Mouse (Mus musculus): ENCODE results near the gene Kcnq4.
A peak's percentile ranks its signal among the peaks of the same experiment; 100 is the strongest.

Kcnq4 gene

DNA sequence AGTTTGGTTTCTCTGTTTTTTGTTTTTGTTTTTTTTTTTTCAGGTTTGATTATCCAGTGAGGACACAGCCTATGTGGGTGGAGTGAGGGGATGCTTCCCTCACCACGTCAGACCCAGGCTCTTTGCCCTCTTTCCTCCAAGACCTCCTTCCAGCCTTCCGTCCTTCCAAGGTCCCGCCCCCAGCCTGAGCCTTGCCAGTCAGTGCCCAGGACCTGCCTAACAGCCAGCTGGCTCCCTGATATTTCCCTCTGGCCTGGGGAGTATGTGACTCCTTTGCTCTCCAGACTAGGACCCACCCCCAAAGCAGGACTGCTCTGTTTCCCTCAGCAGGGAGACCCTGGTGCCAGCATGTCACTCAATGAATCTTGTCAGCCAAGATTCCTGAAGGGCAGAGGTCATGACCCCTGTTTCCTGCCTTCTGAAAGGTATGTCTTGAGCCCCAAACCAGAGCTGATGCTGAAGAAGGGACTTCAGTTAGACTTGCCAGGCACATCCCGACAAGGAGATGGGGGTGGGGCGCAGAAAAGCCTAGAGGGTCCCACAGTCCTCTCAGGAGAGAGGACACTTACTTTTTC lies 22.8 kb downstream of the Kcnq4 start:
- no peak for DNase-seq (ENCODE audit: low read depth, low spot score)

DNA sequence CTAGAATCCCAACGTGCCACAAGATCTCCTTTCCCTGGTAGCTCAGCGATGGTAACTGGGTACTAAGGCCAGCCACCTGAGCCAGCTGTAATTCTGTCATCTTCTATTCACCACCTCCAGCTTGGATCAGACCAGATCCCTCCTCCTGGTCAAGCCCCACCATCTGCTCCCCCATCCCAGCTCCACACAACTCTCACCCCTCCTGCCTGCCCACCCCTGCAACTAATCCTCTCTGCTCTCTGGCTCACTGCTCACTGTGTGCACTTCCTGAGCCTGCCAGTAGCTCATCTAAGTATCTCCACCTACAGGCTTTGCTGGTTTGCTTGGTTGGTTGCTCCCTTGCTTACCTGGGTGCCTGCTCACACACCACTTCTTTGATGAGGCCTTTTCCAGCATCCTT lies 26.8 kb downstream of the Kcnq4 start:
- no peak for DNase-seq (ENCODE audit: low read depth, low spot score)

DNA sequence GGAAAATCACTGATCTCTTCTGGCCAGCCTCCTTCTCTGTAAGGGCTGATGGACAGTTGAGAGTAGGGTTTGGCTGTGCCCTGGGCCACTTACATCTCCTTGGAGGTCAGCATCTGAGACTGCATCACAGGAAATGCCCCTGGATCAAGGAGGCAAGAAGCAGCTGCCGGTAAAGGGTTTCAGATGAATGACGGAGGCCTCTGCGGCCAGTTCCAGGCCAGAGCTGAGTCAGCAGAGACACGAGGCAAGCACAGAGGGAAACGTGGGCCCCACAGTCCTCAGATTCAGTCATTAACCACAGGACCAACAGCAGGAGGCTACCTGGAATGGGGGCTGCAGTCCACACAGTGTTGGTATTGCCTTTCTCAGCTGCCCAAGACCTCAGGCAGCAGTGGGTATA lies 29.3 kb downstream of the Kcnq4 start:
- DNase-seq (ENCODE audit: low read depth, low spot score): peak; percentile 28

DNA sequence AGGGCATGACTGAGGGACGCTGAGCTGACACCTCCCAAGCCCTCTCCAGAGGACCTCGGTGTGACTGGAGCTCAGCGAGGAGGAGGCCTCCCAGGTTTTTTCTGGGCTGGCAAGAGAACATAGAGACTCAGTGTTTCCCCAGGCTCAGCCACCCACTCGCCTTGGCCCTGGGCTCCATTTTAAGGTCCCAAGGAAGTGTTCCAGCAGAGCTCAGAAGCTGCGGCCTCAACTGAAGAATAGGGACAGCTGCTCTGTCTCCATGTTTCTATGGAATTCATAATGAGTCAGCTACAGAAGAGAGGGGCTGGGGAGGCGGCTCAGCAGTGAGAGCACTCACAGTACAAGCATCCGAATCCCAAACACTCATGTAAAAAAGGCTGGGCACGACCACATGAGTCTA lies 30.8 kb downstream of the Kcnq4 start:
- DNase-seq (ENCODE audit: low read depth, low spot score): no peak

DNA sequence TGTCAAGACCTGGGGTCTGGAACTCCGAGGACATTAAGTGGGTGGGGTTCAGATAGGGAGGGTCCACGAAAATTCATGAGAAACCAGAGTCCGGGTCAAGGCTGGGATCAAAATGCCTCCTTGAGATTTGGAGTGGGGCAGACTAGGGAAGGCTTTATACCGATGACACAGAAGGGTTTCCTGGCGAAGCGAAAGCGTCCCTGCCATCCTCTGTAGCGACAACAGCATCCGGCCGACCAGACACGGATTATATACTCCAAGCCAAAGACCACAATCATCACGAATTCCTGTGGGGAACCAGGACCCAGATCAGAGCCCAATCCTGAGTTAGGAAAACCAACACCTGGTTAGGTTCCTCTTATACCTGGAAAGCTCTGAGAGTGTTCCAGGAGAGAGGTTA lies 31.6 kb downstream of the Kcnq4 start:
- DNase-seq (ENCODE audit: low read depth, low spot score): no peak

DNA sequence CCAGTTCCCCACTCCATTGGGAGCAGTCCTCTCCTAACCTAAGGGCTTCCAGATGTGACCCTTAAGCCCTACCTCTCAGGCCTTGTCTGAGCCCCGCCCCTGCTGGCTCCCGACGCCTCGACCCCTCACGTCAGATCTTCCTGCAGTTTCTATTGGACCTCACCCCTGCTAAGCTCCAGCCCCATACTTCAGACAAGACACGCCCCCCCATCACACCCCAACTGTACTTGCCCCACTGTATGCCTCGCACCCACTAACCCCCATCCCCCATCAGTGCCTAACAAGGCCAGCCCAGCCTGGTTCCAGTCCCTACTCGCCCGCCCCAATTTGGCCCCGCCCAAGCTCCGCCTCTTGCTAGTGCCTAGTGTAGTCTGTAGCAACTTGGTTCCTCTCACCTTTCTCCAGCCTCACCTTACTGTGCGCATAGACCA lies 32.3 kb downstream of the Kcnq4 start:
- no peak for DNase-seq (ENCODE audit: low read depth, low spot score)

DNA sequence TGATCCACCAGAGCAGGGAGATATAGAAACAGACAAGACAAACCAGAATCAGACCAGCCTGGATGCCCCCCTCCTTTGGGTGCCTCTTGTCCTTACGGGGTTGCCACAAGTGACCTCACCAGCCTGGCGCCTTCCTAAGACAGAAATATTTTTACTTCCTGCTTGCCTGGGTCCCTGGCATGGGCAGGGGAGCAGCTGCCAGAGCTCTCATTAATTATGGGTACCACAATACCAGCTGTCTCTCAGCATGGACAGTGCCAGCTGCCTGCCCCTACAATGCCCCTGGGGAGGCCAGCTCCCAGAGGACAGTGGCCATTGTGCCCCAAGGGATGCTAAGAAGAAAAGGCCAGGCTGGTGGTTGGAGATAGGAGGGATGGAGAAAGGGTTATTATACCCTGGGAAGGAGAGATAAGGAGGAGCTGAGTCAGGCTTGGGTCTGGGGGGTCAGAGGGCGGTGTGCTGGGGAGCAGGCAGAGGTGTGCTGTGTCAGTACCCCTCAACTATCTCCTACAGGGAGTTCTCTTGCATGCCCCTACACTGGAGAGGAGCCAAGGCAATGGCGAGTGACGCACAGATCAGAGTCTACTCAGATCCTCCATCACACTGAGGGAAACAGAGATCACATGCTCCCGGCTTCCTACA lies 34.4 kb downstream of the Kcnq4 start:
- no peak for DNase-seq (ENCODE audit: low read depth, low spot score)

DNA sequence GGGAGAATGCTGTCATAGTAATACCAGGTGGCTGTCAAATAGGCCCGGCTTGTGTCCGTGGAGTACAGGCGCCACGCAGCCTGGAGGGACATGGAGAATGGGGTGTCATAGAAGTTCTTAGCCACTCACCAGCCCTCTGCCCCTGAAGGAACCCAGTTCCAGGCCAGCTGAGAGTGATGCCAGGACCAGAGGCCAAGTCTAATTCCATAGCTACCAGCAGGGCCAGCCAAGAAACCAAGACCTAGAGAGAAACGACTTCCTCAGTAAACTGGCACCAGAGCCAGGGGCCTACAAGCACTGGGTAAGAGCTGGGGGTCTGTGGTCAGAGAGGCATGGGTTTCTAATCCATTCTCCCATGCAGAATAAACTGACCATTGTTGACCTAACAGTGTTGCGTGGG lies 35.4 kb downstream of the Kcnq4 start:
- DNase-seq (ENCODE audit: low read depth, low spot score): no peak

DNA sequence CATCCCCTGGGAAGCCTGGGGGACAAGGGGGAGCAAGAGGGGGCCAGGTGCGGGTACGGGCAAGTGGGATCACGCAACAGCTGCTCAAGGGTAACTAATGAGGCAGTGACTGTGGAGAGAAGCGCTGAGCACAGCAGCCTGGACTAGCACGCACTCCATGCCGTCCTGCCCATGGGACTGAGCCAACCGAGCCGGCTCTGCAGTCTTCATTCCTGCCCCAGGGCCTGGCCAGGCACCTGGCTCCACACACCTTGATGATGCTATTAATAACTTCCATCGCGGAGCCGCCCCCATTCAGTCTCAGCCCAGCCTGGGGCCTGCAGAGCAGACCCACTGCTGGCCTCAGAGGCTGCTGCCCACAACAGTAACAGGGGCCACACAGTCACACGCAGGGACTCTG lies 36.2 kb downstream of the Kcnq4 start:
- no peak for DNase-seq (ENCODE audit: low read depth, low spot score)

DNA sequence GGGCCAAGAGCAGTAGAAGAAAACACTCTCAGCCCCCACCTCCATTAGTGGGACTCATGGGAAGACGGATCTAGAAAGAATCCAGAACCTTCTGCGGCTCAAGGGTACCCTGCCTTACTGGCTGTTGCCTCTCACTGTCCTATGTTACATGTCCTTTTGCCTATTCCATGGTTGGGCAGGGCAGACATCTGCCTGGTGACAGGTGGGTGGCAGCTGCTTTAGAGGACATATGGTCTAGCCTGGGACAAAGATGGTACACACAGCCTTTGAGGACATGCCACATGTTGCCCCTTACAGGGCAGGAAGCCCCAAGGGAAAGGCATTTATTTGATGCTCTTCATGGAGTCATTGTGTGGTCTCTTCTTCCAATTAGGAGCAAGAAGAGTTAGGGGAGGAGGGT lies 45.9 kb downstream of the Kcnq4 start:
- no peak for DNase-seq (ENCODE audit: low read depth, low spot score)

DNA sequence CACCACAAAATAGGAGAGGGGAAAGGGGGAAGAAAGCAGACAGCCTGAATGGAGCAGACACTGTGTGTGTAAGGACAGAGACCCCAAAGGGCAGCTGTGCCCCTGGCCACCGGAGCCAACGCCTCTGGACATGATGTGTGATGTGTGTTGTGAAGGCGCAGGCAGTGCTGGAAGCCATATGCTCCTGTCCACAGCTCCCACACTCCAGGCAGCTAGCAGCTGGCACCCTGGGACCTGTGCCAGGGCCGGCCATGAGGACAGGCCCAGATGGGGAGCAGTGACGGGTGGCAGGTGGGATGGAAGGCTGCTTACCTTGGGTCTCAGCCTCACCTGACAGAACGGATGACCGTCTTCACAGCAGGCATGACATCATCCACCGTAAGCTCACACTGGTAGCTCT lies 46.4 kb downstream of the Kcnq4 start:
- peak; percentile 33 for DNase-seq (ENCODE audit: low read depth, low spot score)

DNA sequence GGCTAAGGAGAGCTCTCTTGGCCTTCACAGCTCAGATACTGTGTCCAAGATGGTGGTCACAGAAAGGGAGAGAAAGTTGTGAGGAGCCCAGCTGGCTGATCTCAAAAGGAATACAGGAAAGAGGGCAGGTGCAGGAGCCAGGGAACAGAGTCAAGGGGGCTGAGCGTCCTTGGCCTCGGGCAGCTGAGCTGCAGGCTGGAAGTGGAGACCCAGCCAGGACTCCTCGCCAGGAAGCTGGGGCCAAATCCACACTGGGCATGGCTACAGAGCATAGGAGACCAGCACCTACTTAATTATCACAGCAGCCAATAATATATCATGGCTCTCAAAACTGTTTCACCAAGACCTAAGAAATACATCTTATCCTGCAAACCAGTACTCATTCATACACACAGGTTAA lies 47.2 kb downstream of the Kcnq4 start:
- peak; percentile 55 for DNase-seq (ENCODE audit: low read depth, low spot score)

DNA sequence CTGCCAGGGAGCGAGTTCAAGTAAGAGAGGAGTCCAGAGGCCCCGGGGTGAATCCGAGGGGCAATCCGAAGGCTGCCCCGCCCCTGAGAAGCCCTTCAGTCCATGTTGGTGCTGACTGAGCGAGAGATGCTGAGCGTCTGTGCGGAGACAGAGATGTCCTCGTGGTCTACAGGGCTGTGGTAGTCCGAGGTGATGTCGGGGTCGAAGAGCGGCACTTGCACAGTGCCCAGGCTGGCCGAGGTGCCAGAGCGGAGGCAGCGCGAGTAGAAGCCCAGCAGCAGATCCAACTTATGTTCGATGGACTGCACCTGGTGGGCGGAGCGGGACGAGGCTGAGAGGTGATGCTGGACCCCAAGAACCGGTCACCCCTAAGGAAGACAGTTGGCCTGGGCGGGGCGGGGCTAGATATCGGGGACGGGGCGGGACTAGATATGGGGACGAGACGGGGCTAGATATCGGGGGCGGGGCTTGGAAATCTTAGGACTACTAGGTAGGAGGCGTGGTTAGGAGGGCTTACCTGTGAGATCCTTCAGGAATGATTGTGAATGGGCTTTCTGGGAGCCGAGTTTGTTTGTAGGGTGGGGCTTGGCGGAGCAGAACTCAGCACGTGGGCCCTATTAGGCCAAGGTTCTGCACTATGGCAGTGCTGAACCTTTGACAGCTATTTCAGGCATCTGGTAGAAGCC lies 50.5 kb downstream of the Kcnq4 start:
- no peak for DNase-seq (ENCODE audit: low read depth, low spot score)

DNA sequence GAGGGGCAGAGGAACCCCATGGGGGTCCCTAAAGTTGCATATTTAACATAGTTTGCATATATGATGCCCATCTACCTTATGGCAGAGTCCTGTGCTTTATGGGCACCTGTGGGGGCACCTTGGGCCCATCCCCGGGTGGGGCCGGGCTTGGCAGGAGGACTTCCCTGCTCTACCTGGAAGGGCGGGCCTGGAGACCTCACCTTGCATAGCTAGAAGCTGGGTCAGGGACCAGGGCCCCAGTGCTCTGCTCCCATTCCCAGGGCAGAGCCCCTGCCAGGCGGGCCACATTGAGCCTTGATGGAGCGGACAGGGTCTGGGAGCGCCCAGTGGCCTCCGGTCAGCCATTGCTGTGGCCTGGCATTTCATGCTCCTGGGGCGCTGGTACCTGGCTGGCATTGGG lies 51.1 kb downstream of the Kcnq4 start:
- DNase-seq (ENCODE audit: low read depth, low spot score): no peak

DNA sequence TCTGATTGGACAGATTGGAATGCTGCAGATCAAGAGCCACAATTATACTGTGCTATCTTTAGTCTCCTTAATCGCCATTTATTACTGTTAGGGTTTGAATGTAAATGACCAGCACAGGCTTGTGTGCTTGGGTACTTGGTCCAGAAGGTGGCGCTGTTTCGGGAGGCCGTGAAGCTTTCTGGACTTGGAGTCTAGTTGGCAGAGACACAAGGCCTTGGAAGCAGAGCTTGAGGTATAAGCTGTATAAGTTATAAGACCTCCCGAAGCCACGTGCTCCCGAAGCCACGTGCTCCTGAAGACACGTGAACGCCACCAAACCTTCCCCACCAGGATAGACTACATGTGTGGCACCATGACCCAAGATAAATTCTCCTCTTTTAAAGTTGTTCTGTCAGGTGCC lies 55.7 kb downstream of the Kcnq4 start:
- peak; percentile 67 for DNase-seq (ENCODE audit: low read depth, low spot score)

DNA sequence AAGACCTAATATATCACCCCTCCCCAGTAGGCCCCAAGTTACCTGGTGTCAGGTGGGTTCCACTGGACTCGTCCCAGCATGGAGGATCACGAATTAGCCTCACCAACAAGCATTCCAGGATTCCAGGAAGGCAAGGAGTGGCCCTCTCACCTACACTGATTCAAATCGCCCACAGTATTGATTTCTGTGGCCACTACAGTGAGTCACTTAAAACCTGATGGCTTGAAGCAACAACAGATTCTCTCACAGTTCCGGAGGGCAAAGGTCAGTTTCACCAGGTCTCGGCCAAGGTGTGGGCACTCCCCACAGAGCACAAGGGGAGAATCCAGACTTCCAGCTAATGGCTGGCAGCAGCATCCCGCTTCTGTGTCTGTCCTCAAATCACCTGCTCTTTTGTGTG lies 59.1 kb downstream of the Kcnq4 start:
- DNase-seq (ENCODE audit: low read depth, low spot score): no peak

DNA sequence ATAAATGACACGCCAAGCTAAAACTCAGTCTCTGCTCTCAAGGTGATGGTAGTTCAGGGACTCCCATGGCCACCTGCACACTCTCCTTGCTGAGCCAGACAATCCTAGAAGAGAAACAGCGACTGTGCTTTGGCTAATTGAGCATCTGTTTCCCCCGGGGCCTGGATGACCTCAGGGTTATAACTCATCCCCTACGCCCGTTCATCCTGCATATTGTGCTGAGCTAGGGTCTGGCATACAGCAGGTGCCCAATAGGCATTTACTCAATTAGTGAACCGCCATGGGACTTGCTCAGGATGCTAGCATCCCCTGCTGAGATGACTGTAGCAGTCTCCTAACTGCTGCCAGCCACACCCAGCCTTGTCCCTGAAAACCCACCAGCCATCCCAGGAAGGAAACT lies 61.1 kb downstream of the Kcnq4 start:
- no peak for DNase-seq (ENCODE audit: low read depth, low spot score)

DNA sequence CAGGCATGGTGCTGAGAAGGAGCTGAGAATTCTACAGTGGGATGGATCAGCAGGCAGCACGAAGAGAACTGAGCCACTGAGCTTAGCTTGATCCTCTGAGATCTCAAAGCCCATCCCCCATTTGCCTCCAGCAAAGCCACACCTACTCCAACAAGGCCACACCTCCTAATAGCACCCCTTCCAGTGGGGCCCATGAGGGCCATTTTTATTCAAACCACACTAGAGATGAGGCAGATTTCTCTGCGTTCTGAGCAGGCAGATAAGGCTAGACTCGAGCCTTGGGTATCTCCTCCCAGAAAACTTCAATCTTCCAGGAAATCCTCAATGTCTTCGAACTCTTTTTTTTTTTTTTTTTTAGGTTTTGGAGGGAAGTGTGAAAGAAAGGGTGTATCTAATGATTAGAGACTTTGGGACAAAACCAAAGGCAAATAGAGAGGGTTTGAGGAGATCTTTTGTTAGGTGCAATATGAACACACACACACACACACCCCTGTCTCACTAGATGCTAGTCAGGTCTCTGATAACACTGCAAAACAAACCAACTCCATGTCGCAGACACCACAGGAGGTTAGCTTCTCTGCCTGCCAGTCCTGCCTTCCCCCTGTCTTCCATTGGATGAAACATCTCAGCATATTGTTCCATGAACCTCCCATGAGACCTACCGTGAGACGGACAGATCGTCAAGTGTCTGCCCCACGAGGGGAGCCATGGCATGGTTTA lies 65.0 kb downstream of the Kcnq4 start:
- DNase-seq (ENCODE audit: low read depth, low spot score): no peak

DNA sequence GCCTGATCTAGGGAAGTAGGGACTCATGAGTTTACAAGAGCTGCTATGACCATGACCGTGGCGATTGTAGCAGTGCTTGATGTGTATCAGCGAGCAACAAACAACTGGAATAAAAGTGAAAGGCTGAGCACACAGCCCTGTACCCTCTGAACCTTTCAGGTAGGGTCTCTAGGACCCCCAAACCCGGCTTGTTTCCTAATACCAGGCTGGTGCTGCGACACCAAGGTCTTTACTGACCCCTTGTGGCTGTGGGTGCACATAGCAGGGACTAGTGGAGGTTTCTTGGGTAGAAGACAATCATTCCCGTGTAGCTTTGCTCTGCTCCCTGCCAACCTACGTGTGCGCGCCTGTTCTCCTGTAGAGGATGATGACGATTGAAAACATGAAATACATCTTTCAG lies 66.2 kb downstream of the Kcnq4 start:
- DNase-seq (ENCODE audit: low read depth, low spot score): peak; percentile 23

DNA sequence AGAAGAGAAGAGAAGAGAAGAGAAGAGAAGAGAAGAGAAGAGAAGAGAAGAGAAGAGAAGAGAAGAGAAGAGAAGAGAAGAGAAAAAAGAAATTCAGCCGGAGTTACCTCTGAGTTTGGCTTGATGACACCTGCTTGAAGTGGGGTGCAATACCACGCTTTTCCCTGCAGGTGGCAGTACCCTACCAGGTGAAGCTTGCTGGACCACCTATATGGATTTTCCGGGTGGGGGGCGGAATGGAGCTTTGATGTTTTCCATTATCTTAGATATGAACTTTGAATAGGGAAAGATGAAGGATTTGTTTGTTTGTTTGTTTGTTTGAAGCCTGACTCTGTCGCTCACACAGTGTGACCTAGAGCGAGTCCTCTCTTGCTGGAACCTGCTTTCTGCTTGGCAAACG lies 67.5 kb downstream of the Kcnq4 start:
- no peak for DNase-seq (ENCODE audit: low read depth, low spot score)

DNA sequence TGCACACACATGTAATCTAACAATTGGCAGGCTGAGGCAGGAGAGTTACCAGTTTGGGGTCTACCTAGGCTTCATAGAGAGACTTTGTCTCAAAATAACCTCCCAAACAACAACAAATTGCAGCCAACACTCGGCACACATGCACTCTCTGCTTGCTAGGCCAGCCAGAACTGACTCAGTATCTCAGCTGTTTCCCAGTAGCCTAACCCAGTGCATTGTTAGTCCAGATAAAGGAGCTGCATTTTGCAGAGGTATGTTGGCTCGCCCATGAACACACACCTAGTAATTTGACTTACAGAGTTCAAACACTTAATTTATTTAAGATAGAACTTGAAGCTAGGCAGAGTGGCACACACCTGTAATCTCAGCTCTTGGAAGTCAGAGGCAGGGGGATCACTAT lies 72.8 kb downstream of the Kcnq4 start:
- no peak for DNase-seq (ENCODE audit: low read depth, low spot score)

DNA sequence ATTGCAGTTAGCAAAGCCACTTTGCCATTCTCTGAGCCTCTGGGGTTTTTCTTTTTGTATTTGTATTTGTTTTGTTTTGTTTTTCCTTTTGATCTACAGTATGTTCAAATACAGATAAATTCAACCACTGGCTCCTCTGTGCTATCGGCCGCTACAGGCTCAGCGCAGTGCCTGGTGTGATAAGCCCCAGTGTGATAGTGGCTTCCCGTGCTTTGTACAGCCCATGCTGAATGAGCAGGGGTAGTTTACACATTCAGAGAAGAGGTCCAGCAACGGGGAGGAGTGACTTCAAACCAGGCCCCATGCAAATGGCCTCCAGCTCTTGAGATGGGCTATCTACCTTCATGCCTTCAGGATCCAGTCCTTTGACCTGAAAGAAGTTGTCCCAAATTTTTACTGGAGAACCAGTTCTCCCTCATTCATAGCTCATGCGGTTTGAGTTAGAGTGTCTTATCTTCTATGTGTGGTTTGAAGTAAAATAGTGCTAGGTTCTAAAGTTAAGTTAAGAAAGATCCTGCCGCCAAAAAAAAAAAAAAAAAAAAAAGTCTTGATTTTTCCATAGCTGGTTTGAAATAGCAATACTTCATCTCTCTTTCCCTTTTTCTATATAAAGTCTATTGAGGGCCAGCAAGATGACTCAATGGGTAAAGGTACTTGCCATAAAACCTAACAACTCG lies 73.5 kb downstream of the Kcnq4 start:
- DNase-seq (ENCODE audit: low read depth, low spot score): no peak

All from skeletal muscle tissue, adult 2 months (tissue).